16 mouse cellular contexts compared by ENCODE assay signal in genomic region chr13:111756986-111757385, GRCm38 (mm10).
"Had no signal": no experiment of that assay in that cellular context is flagged by ENCODE, and none has a peak within 500 bp of the region (broad histone marks: within the 10 kb centered on the region; RNA-seq: fewer than 3 reads in every experiment).

No protein-coding gene starts in this region.

- H3K4me1 ChIP-seq: neural tube, embryonic 13.5 days; neural tube, embryonic 15.5 days; stomach, embryonic 15.5 days had no signal

- H3K9ac ChIP-seq: neural tube, embryonic 13.5 days; neural tube, embryonic 15.5 days; stomach, embryonic 15.5 days had no signal

- H3K4me3 ChIP-seq: neural tube, embryonic 13.5 days; neural tube, embryonic 15.5 days; stomach, embryonic 15.5 days had no signal

- H3K4me2 ChIP-seq: neural tube, embryonic 13.5 days; neural tube, embryonic 15.5 days; stomach, embryonic 15.5 days had no signal

- H3K27me3 ChIP-seq: neural tube, embryonic 13.5 days; neural tube, embryonic 15.5 days; stomach, embryonic 15.5 days had no signal

- H3K27ac ChIP-seq: neural tube, embryonic 13.5 days; neural tube, embryonic 15.5 days; stomach, embryonic 15.5 days; stomach, postnatal 0 days had no signal

- DNase-seq: retina, postnatal 1 day; right cerebral cortex, adult 18-20 months; right cerebral cortex, postnatal 14 days; right cerebral cortex, postnatal 25 days; right cerebral cortex, postnatal 4 days; spleen, adult 18-20 months; thymus, adult 18-20 months; thymus, adult 2 months; thymus, postnatal 14 days; thymus, postnatal 25 days; thymus, postnatal 36 days; thymus, postnatal 4 days had no signal

- H3K9me3 ChIP-seq: neural tube, embryonic 13.5 days; neural tube, embryonic 15.5 days; stomach, embryonic 15.5 days had no signal
